Mouse (Mus musculus): ENCODE results near the gene Tac2.

DNA sequence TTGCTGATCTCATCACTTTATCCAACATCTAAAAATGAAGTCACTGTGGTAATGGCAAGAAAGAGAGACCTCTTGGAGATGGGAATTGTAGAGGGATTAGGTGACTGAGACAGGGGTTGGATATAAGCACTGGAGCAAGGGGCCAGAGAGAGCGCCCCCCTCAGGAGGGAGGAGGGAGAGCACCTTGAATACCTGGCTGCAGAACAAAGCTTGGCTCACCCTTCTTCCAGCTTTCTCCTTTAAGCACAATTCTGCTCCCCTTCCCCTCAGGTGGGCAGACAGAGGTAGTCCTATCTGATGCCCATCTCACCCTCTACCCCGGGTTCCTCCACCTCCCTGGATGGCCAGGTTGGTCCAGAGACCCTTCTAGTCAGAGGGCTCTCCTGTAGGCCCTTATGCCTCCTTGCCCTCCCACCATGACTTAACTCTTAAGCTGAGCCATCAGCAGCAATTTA is 19.5 kb upstream of the Tac2 start, which contains the start of gene Myo1a:
- no peak for TF ChIP-seq POLR2A (IDR thresholded peaks at IDR 0.05; ENCODE audit: insufficient read depth, low read depth, low read length)
- TF ChIP-seq CTCF (IDR thresholded peaks at IDR 0.05), result no peak
